Mouse (Mus musculus) heart, adult 2 months (tissue): ENCODE measurements around the gene Tbc1d14. TPM values are rescaled to one million over a fixed set of nuclear protein-coding genes. Genes with fewer than 3 reads are reported as not detected.

Source experiments
- DNase-seq, 2 experiments: peaks; one replicate each; pipeline ENCODE4 v3.0.0; 2021
- H3K27ac ChIP-seq: fragments of 200-600 bp; 2 replicates; pipeline ENCODE4 v1.8.1; 2022
- H3K27me3 ChIP-seq: fragments of 200-500 bp; 2 replicates; pipeline ENCODE4 v1.6.1; 2012; ENCODE audit warnings: mild to moderate bottlenecking, low read length, inconsistent platforms, mixed read lengths; ENCODE audit not compliant: control insufficient read depth, insufficient read depth
- H3K36me3 ChIP-seq: fragments of 200-500 bp; 2 replicates; pipeline ENCODE4 v1.6.1; 2012; ENCODE audit warnings: low read length, inconsistent platforms; ENCODE audit not compliant: control insufficient read depth, insufficient read depth
- H3K4me1 ChIP-seq: fragments of 200-500 bp; 2 replicates; pipeline ENCODE4 v1.6.1; 2011; ENCODE audit warnings: low read length; ENCODE audit not compliant: control insufficient read depth, insufficient read depth
- H3K4me3 ChIP-seq: fragments of 200-600 bp; 2 replicates; pipeline ENCODE4 v1.8.1; 2022
- H3K79me2 ChIP-seq: fragments of 200-500 bp; replicated peaks from 2 replicates; pipeline ENCODE4 v1.6.1; 2012; ENCODE audit warnings: mild to moderate bottlenecking, inconsistent platforms, low read length, moderate library complexity, mixed read lengths; ENCODE audit not compliant: control insufficient read depth, insufficient read depth
- H3K9ac ChIP-seq: fragments of 200-500 bp; 2 replicates; pipeline ENCODE4 v1.6.1; 2012; ENCODE audit warnings: low read depth, mild to moderate bottlenecking, control low read depth, inconsistent platforms, low read length, mixed read lengths
- CTCF ChIP-seq: fragments of 200-600 bp; IDR thresholded peaks from 2 replicates; pipeline ENCODE4 v1.8.1; 2022; ENCODE audit warnings: antibody characterized with exemption, mild to moderate bottlenecking, moderate library complexity
- EP300 ChIP-seq: fragments of 200-500 bp; IDR thresholded peaks from 2 replicates; pipeline ENCODE4 v1.6.1; 2011; ENCODE audit warnings: low read depth, low read length, control low read depth; ENCODE audit not compliant: insufficient read depth
- POLR2A ChIP-seq: fragments of 200-500 bp; IDR thresholded peaks from 2 replicates; pipeline ENCODE4 v1.6.1; 2011; ENCODE audit warnings: mild to moderate bottlenecking, low read depth, low read length, control low read depth; ENCODE audit not compliant: insufficient read depth
- WGBS: fragments of 180-500 bp; shearing (Covaris S2); methylation state at CpG from one replicate; pipeline ENCODE4 v1.1.7; 2018; 5-methylcytosine and 5-hydroxymethylcytosine counted together
- intact Hi-C: fragments of 180-260 bp; cut with DNase I; formaldehyde crosslinking; loops from one replicate; pipeline ENCODE4 v1.15.1; 2025
- polyA plus RNA-seq: library from polyadenylated mRNA; depleted of rRNA; stranded (reverse); fragments of >200 nt; gene quantifications from 2 replicates; pipeline ENCODE4 v1.2.3, GENCODE M21; 2012
- total RNA-seq, 2 experiments: library from RNA; stranded (reverse); gene quantifications; 2 replicates each; pipeline ENCODE4 v1.2.3; 2021

The Tbc1d14 gene
- total and polyA plus RNA-seq, 3 experiments: 11.7 to 13.0 (median 12.4) TPM

DNA sequence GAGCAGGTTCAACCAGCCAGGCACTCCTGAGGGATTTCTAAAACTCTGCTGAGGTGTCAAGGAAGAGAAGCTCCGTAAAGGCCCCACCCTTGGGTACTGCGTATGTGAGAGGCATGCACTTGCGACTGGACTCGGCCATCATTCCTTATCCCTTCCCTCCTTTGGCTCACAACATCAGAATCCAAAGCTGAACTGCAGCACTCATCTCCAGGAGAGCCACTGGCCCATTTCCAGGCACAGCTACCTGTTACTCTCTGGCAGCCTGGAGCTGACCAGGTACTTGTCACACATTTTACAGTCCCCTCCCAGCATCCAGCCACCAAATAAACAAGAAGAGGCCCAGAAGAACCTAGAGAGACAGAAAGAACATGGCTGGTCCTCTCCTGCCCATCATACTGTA, 40.7 kb downstream of the Tbc1d14 start:
- Histone ChIP-seq H3K4me3 (no peak overlapping the region), H3K27me3 (no peaks in the 10 kb centered on the region), H3K4me1 (peaks cover 9% of the 10 kb centered on the region), H3K36me3 (no peaks in the 10 kb centered on the region; the same call in 1 of the 2 replicates), H3K9ac (no peak overlapping the region), H3K79me2 (no peaks in the 10 kb centered on the region), H3K27ac (no peak overlapping the region)
- no peak for TF ChIP-seq EP300
- TF ChIP-seq CTCF: no peak
- TF ChIP-seq POLR2A: no peak
- DNase-seq: no peak
- intact Hi-C loops: no loop called here
- WGBS: 89% methylated on average over 4 of the region's 4 CpGs

- no peaks in the 10 kb centered on the region for H3K36me3 ChIP-seq
- TF ChIP-seq CTCF (no peak), EP300 (no peak), POLR2A (no peak)
- no peak overlapping the region for H3K27ac ChIP-seq
- H3K27me3 ChIP-seq: no peaks in the 10 kb centered on the region
- WGBS: 59% methylated on average over 6 of the region's 6 CpGs
- H3K79me2 ChIP-seq: peaks cover 3% of the 10 kb centered on the region; the same call in 1 of the 2 replicates
- no peak overlapping the region for H3K9ac ChIP-seq
- intact Hi-C loops: no loop called here
- no peak for DNase-seq
- H3K4me3 ChIP-seq: no peak overlapping the region
- peaks cover 10% of the 10 kb centered on the region for H3K4me1 ChIP-seq
Observed at GRCm38 (mm10) chr5:36549243-36549642, 43.8 kb downstream of the Tbc1d14 start.

- Histone ChIP-seq H3K4me1 (peaks cover 3% of the 10 kb centered on the region), H3K27me3 (no peaks in the 10 kb centered on the region), H3K27ac (no peak overlapping the region), H3K79me2 (peaks cover 3% of the 10 kb centered on the region; the same call in 1 of the 2 replicates), H3K9ac (no peak overlapping the region), H3K36me3 (no peaks in the 10 kb centered on the region), H3K4me3 (no peak overlapping the region)
- TF ChIP-seq EP300 (no peak), CTCF (no peak), POLR2A (no peak)
- no peak for DNase-seq
- WGBS: 86% methylated on average over 1 of the region's 1 CpGs
- intact Hi-C loops: no loop called here
Observed at GRCm38 (mm10) chr5:36544765-36545164, 48.3 kb downstream of the Tbc1d14 start.

DNA sequence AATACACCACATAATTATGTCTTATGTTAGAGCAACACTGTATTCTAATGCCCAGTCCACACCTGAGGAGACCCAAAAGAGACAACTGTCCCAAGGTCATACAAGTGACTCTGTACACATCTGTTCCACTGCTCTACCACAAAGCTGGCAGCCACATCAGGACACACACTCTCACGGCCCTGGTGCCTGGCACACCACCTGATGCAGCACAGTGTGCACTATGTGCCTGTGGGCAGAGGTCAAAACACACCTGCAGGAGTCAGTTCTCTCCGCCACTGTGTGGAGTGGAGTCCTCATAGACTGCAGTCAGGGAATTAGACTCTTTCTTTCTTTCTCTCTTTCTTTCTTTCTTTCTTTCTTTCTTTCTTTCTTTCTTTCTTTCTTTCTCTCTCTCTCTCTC, 52.1 kb downstream of the Tbc1d14 start:
- H3K4me1 ChIP-seq: no peaks in the 10 kb centered on the region
- no peaks in the 10 kb centered on the region; the same call in 1 of the 2 replicates for H3K79me2 ChIP-seq
- no peak overlapping the region for H3K9ac ChIP-seq
- H3K27me3 ChIP-seq: no peaks in the 10 kb centered on the region
- DNase-seq: no peak
- TF ChIP-seq POLR2A (no peak), CTCF (no peak), EP300 (no peak)
- no peaks in the 10 kb centered on the region for H3K36me3 ChIP-seq
- no peak overlapping the region for H3K27ac ChIP-seq
- intact Hi-C loops: no loop called here
- WGBS: 84% methylated on average over 2 of the region's 2 CpGs
- no peak overlapping the region for H3K4me3 ChIP-seq

- peak; percentile 59 to 67 for DNase-seq
Observed at GRCm38 (mm10) chr5:36538576-36539187, 54.4 kb downstream of the Tbc1d14 start.

DNA sequence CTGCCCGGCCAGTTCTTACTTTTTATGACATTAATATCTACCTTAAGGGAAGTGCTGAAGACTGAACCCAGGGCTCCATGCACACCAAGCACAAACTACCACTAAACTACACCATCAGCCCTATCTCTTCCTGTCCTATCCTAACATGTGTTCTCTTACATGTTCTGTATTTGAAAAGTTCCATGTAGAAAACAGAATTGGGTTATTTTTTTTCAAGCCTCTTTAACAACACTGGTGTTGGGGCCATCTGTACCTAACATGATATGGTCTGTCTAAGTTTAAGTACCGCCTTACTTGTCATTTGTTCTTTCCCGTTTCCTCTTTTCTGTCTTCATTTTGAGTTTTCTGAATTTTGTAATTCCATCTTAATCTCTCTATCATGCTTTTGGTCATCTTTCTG, 56.7 kb downstream of the Tbc1d14 start:
- intact Hi-C loops: loop anchor here (5.0 kb wide), 1 partner anchor 74 kb away; the partner anchor contains the start of gene Grpel1
- TF ChIP-seq POLR2A (no peak), CTCF (no peak), EP300 (no peak)
- 85% methylated on average over 3 of the region's 3 CpGs for WGBS

More at GRCm38 (mm10) chr5:36538576-36539187, 54.4 kb downstream of the Tbc1d14 start:
- H3K9ac ChIP-seq: no peak overlapping the region
- WGBS: 16% methylated on average over 4 of the region's 4 CpGs
- no peak overlapping the region for H3K27ac ChIP-seq
- H3K79me2 ChIP-seq: no peaks in the 10 kb centered on the region
- H3K27me3 ChIP-seq: no peaks in the 10 kb centered on the region
- no peaks in the 10 kb centered on the region for H3K4me1 ChIP-seq
- TF ChIP-seq POLR2A (no peak), CTCF (peak; percentile 96), EP300 (no peak)
- intact Hi-C loops: loop anchor here (5.0 kb wide), 1 partner anchor 76 kb away; the partner anchor contains the start of gene Grpel1
- no peaks in the 10 kb centered on the region for H3K36me3 ChIP-seq
- no peak overlapping the region for H3K4me3 ChIP-seq

More for the DNA sequence above, 56.7 kb downstream of the Tbc1d14 start:
- no peak overlapping the region for H3K4me3 ChIP-seq
- H3K27me3 ChIP-seq: no peaks in the 10 kb centered on the region
- no peaks in the 10 kb centered on the region for H3K36me3 ChIP-seq
- no peak for DNase-seq
- H3K9ac ChIP-seq: no peak overlapping the region
- H3K79me2 ChIP-seq: 0 out of 2 replicates have a peak, but pooled peaks cover 2% of the 10 kb centered on the region
- no peak overlapping the region for H3K27ac ChIP-seq
- no peaks in the 10 kb centered on the region for H3K4me1 ChIP-seq
